Mouse (Mus musculus) layer of hippocampus, adult 2 months (tissue): Measurements from ENCODE around the gene Wnt1. TPM values are rescaled to one million over a fixed set of nuclear protein-coding genes. Genes with fewer than 3 reads are reported as not detected.
A peak's percentile ranks its signal among the peaks of the same experiment; 100 is the strongest.
"Not testable (repeated sequence)": the region's sequence is repeated elsewhere in the genome, so short reads cannot be mapped to it uniquely, and the experiment has no call there.

ENCODE experiments used
- DNase-seq, 2 experiments: peaks; one replicate each; pipeline ENCODE4 v3.0.0; 2022; ENCODE audit warnings: low spot score in 2 of 2
- H3K27ac ChIP-seq: fragments of 200-600 bp; 2 replicates; pipeline ENCODE4 v1.8.1; 2022
- H3K4me3 ChIP-seq: fragments of 200-600 bp; 2 replicates; pipeline ENCODE4 v1.8.1; 2022; ENCODE audit warnings: mild to moderate bottlenecking
- CTCF ChIP-seq: fragments of 200-600 bp; conservative IDR thresholded peaks from 2 replicates; pipeline ENCODE4 v1.8.1; 2022; ENCODE audit warnings: antibody characterized with exemption, mild to moderate bottlenecking, moderate library complexity
- long read RNA-seq, 2 experiments: library from polyadenylated mRNA; stranded (forward); transcript quantifications; one replicate each; pipeline ENCODE4 v2.0.0; 2021; ENCODE audit warnings: borderline mapping rate in 2 of 2
- total RNA-seq, 2 experiments: library from RNA; stranded (reverse); gene quantifications; 2 replicates each; pipeline ENCODE4 v1.2.3; 2021

The Wnt1 gene
- total RNA-seq, result not detected
- long read RNA-seq, experiment 1, partial matches to known transcripts, result 0 of 4 reads
- long read RNA-seq, experiment 1, other reads (novel, unspliced or antisense), result 4 of 4 reads
- long read RNA-seq, experiment 2, partial matches to known transcripts, result 0 of 4 reads
- long read RNA-seq, experiment 2, other reads (novel, unspliced or antisense), result 4 of 4 reads

DNA sequence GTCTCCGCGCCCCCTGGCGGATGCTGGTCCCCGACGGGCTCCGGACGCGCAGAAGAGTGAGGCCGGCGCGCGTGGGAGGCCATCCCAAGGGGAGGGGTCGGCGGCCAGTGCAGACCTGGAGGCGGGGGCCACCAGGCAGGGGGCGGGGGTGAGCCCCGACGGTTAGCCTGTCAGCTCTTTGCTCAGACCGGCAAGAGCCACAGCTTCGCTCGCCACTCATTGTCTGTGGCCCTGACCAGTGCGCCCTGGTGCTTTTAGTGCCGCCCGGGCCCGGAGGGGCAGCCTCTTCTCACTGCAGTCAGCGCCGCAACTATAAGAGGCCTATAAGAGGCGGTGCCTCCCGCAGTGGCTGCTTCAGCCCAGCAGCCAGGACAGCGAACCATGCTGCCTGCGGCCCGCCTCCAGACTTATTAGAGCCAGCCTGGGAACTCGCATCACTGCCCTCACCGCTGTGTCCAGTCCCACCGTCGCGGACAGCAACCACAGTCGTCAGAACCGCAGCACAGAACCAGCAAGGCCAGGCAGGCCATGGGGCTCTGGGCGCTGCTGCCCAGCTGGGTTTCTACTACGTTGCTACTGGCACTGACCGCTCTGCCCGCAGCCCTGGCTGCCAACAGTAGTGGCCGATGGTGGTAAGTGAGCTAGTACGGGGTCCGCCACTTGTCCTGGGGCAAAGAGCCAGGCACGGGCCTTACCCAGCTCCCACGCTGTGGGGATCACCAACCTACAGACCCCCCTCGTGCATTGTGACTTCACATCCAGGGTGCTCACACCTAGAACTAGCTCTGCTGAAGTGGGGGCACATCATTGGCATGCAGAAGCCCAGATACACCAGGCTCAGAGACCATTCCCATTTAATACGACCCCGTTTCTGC lies at the start of gene Wnt1:
Gene Wnt1 (plus strand): TSS at position 197 of the 875 bp plus-strand sequence.
- peak; percentile 76 for TF ChIP-seq CTCF
- no peak within 1 kb of the TSS for H3K27ac ChIP-seq
- no peak for DNase-seq
- no peak within 1 kb of the TSS for H3K4me3 ChIP-seq

DNA sequence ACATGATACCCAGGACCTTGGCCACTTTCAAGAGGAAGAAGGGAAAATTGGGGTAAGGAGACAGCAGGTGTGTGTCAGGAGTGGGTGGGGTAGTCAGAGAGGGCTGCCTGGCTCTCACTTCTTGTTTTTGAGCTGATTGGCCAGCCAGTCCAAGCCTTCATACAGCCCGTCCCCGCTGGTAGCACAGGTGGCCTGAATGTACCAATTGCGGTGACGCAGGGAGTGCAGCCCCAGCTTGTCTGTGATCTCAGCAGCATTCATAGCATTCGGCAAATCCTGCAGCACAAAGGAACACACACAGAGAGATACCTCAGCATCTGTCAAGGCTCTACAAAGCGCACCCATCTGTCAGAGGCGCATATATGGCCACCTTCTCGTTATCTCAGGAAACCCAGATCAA lies 49.4 kb upstream of the Wnt1 start:
- no peak overlapping the region for H3K4me3 ChIP-seq
- no peak overlapping the region for H3K27ac ChIP-seq
- peak in 1 of 2 experiments; percentile 32 for DNase-seq
- no peak for TF ChIP-seq CTCF

DNA sequence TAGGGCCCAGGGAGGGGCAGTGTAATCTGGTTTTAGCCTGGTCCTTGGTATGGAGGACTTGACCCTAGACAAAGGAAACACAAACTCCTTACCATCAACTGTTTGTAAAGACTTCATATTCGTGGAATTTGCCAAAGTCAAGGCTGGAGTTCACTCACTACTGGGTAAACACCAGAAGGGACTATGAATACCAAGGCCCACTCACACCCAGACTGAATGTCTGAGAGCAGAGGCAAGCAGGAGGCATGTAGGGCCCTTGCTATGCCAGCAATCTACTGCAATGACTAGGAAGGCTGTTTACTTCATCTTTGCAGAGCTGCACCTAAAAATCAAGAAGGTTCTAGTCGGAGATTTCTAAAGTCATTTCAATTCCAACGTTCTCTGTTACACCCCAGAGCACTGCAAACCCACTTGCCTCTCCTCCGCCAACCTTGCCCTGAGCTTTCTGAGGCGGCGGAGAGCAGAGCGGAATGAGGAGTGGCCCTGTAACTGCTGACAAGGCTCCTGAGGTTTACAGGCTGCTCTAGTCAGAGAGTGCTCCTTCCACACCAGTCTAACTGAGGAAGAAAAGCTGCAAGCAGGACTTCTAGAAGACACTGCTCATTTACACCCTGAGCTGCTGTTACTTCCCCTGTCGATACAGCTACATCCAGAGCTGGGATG lies 46.8 kb upstream of the Wnt1 start:
- Histone ChIP-seq H3K27ac (peak overlapping the region; percentile 55; the same call in 1 of the 2 replicates), H3K4me3 (no peak overlapping the region)
- no peak for TF ChIP-seq CTCF

DNA sequence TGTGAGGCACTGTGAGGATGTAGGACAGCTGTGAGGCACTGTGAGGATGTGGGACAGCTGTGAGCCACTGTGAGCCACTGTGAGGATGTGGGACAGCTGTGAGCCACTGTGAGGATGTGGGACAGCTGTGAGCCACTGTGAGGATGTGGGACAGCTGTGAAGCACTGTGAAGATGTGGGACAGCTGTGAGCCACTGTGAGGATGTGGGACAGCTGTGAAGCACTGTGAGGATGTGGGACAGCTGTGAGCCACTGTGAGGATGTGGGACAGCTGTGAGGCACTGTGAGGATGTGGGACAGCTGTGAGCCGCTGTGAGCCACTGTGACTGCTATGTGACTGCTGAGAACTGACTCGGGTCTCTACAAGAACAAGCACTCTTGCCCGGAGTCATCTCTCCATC lies 45.8 kb upstream of the Wnt1 start:
- DNase-seq, H3K27ac ChIP-seq, H3K4me3 ChIP-seq: not testable (repeated sequence)

More for the DNA sequence above, 46.8 kb upstream of the Wnt1 start:
- no peak for DNase-seq

DNA sequence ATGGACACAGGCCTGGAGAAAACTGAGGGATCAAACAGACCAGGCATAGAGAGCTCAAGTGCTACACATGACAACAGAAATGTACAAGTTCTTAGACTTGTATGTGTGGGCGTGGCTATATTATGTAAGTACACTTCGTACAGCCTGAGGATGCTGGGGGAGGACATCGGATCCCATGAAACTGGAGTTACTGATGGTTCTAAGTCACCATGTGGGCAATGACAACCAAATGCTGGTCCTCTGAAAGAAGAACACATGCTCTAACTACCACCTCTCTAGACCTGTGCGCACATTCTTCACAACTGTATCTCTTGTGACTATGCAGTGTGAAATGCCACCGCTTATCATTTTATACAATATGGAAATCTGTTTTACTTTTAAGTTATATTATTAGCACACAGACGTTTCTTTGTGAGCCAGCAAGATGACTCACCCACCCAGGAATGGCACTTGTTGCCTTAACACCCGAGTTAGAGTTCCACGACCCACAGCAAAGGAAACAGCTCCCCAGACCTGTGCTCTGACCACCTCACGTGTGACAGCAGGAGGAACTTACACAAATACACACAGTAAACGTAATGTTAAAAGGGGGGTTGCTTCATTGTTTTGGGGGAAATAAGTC lies 43.2 kb upstream of the Wnt1 start:
- Histone ChIP-seq H3K4me3 (no peak overlapping the region), H3K27ac (peak overlapping the region; percentile 43; the same call in 1 of the 2 replicates)
- no peak for DNase-seq
- no peak for TF ChIP-seq CTCF

DNA sequence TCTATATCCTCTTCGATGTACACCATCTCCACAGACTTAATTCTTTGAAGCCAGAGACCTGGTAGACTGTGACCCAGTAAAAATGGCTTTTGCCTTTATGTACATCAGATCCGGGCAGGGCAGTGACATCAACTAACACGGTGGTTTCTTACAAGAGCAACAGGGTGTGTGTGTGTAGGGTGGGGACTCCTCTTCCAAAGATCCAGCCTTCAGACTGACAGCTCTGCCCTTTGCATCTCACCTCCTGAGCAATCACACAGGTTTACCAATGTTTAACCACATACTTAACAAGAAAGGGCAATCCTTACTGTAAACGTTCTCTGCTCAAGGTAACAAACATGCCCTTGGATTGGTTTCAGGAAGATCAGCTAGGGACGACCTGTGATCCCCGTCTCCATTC lies 42.4 kb upstream of the Wnt1 start:
- DNase-seq, result no peak
- Histone ChIP-seq H3K27ac (0 out of 2 replicates have a peak overlapping the region, but pooled peaks have one; percentile 18), H3K4me3 (no peak overlapping the region)
- TF ChIP-seq CTCF, result no peak

DNA sequence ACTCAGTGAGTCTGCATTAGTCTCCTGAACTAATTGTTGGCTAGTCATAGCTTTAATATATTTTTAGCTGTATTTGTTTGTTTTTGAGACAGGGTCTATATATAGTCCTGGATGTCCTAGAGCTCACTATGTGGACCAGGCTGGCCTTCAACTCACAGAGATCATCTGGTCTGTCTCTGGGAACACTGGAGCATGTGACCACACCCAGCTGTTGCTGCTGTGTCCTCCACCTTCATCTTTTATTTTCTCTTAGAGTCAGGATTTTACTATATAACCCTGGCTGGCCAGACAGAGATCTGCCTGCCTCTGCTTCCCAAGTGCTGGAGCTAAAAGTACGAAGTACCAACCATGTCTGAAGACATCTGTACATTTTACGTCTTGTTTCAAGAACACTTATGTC lies 40.6 kb upstream of the Wnt1 start:
- DNase-seq, result no peak
- Histone ChIP-seq H3K27ac (no peak overlapping the region), H3K4me3 (no peak overlapping the region)
- no peak for TF ChIP-seq CTCF

DNA sequence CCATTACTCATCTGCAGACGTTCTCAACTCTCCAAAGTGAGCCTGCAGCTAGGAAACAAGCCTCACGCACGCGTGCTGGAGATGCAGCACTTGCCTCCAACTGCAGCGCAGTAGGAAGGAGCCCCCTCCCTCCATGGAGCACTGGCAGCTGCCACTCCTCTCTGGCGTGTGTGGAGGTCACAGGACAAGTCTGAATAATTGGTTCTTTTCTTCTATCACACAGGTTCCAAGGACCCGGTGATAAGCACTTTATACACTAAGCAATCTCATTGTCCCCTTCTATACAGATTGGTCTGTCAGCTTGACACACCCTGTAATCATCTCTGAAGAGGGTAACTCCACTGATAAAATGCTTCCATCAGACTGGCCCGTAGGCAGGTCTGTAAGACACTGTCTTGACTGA lies 36.6 kb upstream of the Wnt1 start:
- Histone ChIP-seq H3K4me3 (no peak overlapping the region), H3K27ac (no peak overlapping the region)
- no peak for TF ChIP-seq CTCF
- DNase-seq, result no peak

DNA sequence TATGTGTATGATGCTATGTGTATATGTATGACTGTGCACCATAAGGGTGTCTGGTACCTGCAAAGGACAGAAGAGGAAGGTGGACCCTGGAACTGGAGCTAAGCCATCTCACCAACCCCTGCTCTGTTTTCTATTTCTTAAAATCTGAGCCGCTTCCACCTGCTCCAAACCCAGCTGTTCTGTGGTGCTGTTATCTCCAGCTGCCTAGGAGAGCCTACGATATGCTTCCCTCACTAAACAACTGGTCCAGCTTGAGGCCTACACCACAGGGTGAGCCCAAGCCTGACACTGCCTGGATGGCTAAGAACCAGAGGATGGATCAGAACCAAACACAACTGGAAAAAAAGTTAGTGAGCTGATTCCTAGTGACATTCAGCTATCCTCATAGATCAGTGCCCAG lies 35.5 kb upstream of the Wnt1 start:
- DNase-seq, result no peak
- Histone ChIP-seq H3K27ac (no peak overlapping the region), H3K4me3 (no peak overlapping the region)
- no peak for TF ChIP-seq CTCF

DNA sequence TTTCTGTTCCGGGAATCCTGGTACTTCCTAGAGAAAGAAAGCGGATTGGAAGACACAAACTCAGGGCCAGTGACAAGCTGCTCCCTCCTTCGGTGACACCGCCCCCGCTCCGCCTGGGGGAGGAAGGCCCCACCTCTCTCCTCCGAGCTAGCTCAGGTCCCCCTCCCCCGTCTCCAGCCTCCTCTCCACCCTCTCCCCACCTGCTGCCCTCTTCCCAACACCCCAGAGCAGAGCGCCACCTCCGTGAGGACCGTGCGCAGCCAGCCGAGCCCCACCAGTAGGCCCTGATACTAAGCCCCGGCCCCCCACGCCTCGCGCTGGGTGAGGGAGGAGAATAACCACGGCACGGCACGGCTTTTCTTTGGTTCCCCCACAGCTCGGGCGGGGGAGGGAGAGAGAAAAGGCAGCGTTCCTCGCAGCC lies 27.4 kb upstream of the Wnt1 start:
- DNase-seq, result peak; percentile 72 to 82
- Histone ChIP-seq H3K4me3 (peak overlapping the region; percentile 97), H3K27ac (peak overlapping the region; percentile 93)
- TF ChIP-seq CTCF, result no peak

DNA sequence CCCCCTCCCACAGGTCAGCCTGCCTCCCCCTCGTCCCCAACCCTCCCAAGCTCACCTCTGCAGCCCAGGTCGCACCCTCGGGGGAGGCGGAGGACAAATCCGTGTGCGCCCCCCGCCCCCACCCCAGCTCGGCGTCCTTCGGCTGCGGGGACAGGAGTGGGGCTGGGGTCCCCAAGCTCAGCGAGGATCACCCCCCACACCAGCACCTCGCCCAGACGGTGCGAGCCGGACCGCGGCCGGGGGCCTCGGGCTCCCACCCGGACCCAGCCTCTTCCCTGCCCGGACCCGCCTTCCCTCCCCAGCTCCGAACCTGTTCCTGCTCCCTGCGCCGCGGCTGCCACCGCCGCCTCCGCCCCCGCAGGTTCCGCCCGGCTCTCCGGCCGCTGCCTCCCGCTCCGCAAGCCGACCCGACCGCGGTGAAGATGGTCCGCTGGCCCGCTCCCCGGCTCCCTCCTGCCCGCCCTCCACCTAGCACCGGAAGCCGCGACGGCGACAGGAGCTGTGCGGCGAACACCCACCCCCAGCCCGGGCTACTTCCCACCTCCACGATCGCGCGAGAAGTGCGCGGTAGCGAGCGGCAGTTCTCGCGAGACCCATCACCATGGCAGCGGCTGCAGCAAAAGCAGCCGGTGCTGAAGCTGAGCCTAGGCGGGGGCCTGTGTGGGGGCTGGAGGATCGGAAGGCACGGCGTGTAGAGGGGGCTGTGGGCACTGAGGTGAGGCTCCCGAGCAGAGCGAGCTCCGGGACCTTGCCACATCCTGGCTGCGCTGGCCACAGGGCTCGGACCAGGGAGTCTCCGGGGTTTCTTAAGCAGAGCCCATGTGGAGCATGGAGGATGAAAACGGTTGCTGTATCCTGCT lies 26.8 kb upstream of the Wnt1 start, which contains the start of gene Arf3:
Gene Arf3 (minus strand): TSS at position 545 of the 860 bp plus-strand sequence.
- Histone ChIP-seq H3K27ac (peak within 1 kb of the TSS; percentile 93), H3K4me3 (peak within 1 kb of the TSS; percentile 97)
- DNase-seq, result peak; percentile 96 to 97
- TF ChIP-seq CTCF, result no peak

DNA sequence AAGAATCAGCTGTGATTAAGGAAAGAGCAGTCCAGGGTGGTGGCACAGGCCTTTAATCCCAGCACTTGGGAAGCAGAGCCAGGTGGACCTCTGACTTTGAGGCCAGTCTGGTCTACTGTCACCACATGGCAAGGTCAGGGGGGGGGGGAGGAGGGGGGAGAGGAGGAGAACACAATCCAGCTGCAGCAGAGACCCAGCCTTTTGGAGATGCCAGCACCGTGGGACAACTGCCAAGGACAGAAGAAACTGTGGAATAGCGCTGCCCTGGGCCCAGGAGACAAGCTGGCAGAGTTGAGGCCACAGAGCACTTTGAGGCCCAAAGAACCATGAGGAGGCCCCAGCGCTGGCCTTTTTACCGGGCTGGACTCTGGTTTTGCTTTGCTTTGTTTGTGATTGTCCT lies 23.7 kb upstream of the Wnt1 start:
- TF ChIP-seq CTCF, result no peak
- H3K4me3 ChIP-seq, result no peak overlapping the region
- no peak overlapping the region for H3K27ac ChIP-seq
- no peak for DNase-seq
